Mouse (Mus musculus): ENCODE measurements around the gene Dusp22.

Dusp22 gene

DNA sequence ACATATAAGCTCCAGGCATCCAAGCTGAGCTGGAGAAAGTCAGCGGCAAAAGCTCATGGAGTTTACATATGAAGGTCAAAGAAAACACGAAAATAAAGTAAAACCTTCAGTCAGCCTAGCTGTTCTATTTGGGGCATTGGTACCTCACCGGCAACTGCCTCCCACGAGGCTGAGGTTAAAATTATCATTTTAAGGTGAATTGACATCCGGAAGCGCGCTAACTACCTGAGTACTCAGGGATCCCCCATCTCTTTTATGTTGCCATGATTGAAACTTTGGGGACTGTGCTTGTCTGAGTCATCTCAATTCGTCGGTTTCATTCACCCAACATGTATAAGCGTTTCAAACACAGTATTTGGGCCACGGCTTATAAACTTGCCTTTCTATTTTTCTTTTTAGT, 88.5 kb downstream of the Dusp22 start:
- intact Hi-C loops (cut with DNase I): no loop called here

DNA sequence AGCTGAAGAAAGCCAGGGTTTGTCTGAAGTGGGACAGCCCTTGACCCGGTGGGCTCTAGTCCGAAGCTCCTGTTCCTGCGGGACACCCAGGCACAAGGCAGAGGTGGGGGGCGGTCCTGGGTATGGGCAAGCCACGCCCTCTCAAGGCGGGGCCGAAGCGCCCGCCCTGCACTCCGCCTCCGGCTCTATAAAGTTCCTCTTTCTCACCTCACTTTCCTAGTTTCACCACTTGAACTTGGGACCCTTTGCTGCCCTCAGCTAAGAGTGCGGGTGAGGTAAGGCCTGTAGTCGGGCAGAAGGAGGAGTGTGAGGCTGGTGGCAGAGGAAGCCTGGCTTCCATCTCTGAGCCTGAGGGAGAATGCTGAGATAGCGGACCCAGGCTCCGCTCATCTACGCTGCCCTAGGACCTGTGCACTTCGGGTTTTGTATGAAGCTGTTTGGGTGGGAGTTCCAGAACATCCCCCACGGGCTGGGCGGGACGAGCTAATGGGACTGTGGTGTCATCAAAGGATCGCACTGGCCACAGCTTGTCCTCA, 89.3 kb downstream of the Dusp22 start, which contains the start of gene Irf4:
Gene Irf4, plus strand, starts transcription at position 206 of the 536 bp plus-strand sequence.
- intact Hi-C loops (cut with DNase I): no loop called here

DNA sequence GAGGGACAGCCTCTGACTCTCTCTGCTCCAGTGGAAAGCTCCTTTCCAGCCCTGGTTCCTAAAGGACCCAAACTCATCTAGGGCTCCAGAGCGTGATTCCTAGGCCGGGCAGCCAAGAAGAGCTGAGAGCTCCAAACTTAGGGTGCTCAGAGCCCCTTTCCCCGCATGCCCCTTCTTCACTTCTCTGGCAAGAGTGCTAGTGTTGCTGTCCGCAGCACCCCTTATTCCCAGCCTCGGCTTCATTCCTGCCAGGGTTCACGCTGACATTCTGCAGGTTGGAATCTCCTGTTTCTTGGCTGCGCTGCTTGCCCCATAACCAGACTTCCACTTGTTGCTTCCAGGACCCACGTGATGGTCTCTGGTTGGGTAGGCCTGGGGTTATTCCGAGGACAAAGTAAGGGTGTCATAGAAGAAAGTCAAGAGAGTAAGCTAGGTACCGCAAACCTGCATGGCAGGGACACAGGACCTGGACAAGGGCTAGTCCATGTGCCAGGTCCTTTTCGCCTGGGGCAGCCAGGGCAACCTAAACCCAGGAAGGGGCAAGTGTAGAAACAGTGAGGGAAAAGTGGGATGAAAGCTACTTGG, 89.8 kb downstream of the Dusp22 start:
- intact Hi-C loops (cut with DNase I): no loop called here

DNA sequence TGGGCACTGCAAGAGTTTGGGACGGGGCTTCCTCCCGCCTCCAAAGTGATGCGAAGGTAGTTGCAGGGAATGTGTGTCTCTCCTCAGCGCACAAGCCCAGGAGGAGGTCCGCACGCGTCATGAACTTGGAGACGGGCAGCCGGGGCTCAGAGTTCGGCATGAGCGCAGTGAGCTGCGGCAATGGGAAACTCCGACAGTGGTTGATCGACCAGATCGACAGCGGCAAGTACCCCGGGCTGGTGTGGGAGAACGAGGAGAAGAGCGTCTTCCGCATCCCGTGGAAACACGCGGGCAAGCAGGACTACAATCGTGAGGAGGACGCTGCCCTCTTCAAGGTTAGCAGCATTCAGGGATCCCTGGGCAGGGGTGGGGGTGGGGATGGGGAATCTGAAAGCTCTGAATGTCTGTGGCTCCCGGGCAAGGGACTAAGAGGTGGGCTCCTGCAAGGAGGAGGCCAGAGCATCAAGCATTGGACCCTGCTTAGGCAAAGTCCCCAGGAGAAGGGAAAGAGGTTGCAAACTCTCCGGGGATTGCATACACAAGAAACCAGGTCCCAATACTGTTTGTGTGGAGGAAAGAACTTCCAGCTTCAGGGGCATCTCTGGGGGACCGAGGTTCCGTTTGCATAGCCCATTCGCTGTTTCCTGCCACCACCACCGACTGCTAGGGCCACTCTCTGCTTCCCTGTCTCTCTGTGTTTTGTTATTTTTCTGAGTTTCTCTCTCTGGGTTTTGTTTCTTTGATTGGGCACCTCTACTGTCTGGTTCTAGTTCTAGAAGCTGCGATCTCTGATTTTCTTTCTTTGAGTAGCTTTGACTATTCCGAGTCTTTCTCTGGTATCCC, 90.9 kb downstream of the Dusp22 start:
- intact Hi-C loops (cut with DNase I): no loop called here

DNA sequence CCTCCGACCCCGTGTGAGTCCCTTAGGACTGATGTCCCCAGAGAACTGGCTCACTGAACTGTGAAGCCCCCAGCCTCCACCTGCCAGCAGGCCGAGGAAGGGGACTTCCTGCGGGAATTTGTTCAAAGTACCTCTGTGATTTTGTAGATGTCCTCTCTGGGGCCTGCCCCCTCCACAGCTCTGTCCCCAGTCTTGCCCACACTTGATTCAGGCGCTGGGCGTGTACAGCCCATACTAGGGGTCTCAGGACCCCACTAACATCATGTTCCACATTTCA, 91.4 kb downstream of the Dusp22 start:
- intact Hi-C loops (cut with DNase I): no loop called here

DNA sequence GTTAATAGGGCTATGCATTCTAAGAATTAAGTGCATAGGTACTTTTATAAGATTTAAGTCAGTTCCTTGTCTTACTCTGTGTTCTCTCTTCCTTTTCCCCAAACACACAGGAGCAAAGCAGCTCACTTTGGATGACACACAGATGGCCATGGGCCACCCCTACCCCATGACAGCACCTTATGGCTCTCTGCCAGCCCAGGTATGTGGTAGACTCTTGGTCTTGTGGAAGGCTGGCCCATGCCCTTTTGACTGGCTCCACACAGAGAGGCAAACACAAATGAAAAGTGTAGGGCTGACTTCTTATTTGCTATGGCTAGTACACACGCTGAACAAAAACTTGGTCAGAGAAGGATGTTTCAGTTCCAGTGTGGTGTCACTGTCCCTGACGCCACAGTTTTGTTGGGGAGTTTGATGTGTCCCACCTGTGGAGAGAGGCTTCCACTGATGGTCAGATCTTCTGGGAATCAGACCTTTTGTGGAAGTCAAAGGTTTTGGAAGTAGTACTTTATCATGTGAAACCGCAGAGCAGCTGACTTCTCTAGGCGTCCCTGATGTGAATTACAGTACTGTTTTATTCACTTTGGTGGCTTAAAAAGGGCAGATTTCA, 92.9 kb downstream of the Dusp22 start:
- intact Hi-C loops (cut with DNase I): no loop called here

DNA sequence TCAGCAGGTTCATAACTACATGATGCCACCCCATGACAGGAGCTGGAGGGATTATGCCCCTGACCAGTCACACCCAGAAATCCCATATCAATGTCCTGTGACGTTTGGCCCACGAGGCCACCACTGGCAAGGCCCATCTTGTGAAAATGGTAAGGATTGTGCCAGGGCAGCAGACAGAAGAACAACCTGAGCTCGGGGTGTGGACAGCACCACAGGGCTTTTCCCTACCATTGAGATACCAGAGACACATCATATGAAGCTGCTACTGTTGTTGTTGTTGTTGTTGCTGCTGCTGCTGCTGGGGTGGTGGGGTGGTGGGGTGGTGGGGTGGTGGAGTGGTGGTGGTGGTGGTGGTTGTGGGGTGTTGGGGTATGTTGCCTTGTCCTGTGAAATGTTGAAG, 93.6 kb downstream of the Dusp22 start:
- intact Hi-C loops (cut with DNase I): no loop called here

DNA sequence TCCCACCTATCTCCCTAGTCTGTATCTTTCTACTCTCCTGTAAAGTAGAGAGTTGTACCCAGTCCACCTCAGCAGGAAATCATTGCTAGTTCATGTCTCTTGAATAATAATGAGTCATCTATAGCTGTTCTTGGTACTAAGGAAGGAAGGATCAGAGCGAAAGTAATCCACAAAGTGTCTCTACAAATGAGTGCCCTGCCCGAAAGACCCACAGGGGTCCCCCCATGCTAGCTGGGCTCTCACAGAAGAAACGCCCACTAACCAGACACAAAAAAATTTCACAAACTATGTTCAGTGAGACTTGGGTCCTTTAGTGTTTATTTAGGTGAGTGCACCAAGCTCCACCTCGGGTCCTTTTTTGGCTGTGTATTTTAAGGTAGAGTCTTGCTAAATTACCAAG, 94.3 kb downstream of the Dusp22 start:
- intact Hi-C loops (cut with DNase I): no loop called here

DNA sequence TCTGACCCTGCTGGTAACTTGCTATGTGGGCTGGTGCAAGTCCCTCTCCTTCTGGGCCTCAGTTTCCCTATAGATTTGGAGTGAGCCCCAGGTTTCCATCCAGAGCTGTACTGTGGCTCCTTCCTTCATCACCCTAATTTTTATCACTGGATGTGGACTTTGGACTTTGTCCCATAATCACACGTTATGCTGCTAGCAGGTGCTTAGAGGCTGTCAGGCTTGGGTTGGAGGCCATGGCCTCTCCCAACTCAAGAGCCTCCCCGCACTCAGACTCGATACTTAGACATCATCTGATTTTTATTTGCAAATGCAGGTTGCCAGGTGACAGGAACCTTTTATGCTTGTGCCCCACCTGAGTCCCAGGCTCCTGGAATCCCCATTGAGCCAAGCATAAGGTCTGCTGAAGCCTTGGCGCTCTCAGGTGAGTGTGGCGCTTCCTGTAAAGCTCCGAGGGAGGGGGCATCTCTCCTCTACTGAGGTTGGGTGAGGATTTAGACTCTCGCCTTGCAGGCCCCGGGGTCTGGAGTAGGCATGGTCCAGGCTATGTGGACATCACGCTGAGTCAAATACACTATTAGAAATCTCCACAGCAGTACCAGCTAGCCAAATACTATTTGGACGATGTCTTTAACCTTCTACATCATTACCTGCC, 95.2 kb downstream of the Dusp22 start:
- intact Hi-C loops (cut with DNase I): no loop called here

DNA sequence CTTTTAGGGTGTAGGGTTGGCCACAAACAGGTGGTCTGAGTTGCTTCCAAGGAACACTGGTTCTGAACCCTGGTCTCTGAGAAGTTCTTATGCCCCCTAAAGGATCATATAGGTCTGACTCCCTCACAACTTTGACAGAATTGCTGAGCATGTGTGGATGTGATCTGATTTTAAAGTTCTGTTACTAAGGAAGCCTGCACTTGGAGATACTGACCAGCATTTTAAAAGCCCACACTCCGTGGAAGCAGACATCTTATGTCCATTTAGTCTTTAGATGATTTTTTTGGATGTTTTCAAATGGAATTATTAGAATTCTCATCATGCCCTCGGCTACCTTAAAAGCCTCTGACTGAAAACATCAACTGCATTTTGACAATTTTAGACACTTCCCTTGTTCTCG, 95.8 kb downstream of the Dusp22 start:
- intact Hi-C loops (cut with DNase I): no loop called here

DNA sequence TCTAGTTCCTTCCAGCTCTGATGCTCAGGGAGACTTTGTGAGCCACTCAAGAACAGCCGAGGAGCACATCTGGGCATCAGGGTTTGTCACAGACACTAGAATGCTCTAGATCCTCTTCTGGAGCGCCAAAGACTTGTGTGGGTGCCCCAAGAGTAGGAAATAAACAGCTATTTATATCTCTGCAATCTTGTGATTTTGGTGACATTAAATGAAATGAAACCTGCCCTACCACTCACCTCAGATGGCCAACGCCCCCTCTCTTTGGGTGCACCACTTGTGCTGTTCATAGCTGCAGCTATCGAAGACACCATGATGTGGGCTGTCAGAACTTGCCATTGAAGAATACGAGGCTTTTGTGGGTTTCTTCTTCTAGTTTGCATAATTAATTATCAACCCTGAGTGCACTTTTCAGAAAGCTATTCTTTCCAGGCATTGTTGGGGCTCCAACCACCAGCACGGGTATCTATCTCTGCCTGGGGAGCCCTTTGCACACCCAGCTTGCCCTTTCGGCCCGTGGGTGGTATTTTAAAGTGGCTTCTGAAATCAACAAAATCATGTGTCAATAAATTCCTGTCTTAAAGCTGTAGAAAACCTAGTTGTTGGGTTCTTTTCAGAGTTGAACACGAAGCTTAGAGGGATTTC, 96.3 kb downstream of the Dusp22 start:
- intact Hi-C loops (cut with DNase I): no loop called here

DNA sequence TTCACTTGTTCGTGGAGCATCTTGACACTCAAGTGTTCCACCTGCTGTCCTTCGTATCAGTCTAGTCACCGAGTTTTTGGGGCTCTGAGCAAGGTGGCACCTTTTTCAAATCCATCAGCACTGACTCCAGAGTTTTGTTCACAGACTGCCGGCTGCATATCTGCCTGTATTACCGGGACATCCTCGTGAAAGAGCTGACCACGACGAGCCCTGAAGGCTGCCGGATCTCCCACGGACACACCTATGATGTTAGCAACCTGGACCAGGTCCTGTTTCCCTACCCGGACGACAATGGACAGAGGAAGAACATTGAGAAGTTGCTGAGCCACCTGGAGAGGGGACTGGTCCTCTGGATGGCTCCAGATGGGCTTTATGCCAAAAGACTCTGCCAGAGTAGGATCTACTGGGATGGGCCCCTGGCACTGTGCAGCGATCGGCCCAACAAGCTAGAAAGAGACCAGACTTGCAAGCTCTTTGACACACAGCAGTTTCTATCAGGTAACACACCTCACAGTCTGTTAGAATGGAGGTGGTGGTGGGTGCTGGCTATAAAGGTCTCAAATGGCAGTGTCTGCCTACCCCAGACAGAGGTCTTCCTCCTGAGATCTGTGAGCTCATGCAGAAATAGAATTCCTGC, 97.6 kb downstream of the Dusp22 start:
- intact Hi-C loops (cut with DNase I): no loop called here

DNA sequence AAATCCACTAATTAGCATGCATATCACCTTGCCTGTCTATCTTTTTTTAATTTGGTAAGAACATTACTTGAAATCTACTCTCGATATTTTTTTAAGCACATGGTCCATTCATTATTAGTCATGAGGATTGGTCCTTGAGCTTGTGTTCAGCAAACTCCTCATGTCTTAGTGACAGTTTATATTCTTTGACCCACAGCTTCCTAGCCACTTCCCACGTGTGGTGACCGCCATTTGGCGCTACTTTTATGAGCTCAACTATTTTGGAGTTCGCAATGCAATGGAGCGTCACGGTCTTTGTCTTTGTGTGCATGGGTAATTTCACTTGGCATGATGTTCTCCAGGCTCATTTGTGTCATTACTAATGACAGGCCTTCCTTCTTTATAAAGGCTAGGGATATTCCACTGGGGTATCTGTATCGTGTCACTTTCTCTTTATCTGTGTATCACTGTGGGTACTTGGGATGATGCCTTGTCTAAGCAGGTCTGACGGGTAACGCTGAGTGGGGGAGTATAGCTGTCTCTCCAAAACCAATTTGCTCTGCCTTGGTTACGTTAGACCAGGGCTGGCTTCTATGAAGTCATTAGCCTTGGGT, 99.1 kb downstream of the Dusp22 start:
- intact Hi-C loops (cut with DNase I): no loop called here

DNA sequence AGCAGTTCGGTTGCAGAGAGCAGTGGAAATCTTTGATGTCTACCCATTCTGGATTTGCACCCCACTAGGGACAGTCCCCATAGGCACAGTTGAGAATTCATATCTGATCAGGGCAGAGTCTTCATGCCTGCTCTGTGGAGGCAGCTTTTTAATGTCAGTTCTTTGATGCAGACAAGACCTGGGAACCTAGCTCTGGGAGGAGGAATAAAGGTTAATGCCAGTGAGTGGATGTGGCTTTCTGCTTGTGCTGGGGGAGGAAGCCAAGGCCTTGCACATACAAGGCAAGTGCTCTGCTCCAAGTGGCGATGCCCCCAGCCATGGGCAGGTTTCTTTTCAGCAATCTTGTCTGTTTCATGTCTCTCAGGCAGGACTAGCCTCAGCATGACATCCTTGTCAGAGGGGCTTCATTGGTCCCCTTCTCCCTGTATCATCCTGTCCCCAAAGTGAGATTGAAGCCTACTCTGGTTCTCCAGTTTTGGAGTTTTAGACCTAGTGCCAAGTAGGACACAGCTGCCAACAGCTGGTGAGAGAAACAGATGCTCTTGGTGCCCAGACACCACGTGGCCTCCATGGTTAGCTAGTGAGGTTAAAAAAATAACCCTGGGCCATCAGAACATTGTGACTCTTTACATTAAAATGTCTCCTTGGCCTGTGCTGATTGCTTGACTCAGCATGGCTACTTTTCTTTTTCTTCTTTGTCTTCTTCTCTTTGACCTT, 100.7 kb downstream of the Dusp22 start:
- intact Hi-C loops (cut with DNase I): no loop called here

Data from adrenal gland (tissue).